Mouse (Mus musculus): ENCODE data around the gene Vezf1. TPM values are rescaled to one million over a fixed set of nuclear protein-coding genes. Genes with fewer than 3 reads are reported as not detected.

Gene Vezf1
- polyA plus RNA-seq, 1 experiment from 2014 or later: 46.5 TPM

- Histone ChIP-seq H3K4me1 (ENCODE audit: control insufficient read depth, insufficient read depth, low read length) (peaks cover 60% of the 10 kb centered on the region), H3K9me3 (ENCODE audit: control insufficient read depth, low read depth, low read length) (no peaks in the 10 kb centered on the region), H3K4me3 (ENCODE audit: low read depth, low read length) (no peak overlapping the region), H3K9ac (replicated peaks; ENCODE audit: low read depth, low read length) (no peak overlapping the region), H3K27me3 (ENCODE audit: control insufficient read depth, insufficient read depth, low read length) (no peaks in the 10 kb centered on the region), H3K27ac (ENCODE audit: low read length) (peak overlapping the region; percentile 88), H3K4me2 (replicated peaks; ENCODE audit: low read depth, low read length) (no peak overlapping the region), H3K36me3 (ENCODE audit: control insufficient read depth, insufficient read depth, low read length) (no peaks in the 10 kb centered on the region)
- ATAC-seq (ENCODE audit: insufficient number of reproducible peaks, insufficient read depth, low FRiP score, low read depth): no peak
- WGBS: 37% methylated on average over 10 of the region's 10 CpGs
Observed at GRCm38 (mm10) chr11:88117356-88118090, 49.4 kb downstream of the Vezf1 start.

DNA sequence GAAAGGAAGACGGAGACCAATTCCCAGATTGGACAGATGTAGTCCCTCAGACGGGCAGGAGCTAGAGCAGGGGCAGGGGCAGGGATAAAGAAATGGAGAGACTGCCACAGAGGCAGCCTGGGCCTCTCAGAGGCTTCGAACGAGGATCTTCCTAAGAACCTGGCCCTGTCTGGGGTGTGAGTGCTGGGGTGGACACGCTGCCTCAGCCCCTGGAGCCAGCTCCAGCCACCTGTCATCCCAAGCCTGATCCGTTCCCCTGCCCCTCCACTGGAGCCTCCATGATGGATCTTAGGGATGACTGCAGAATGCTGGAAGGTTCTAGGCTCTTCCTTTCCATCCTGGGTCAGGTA lies 50.0 kb downstream of the Vezf1 start:
- WGBS: 28% methylated on average over 6 of the region's 6 CpGs
- Histone ChIP-seq H3K4me2 (replicated peaks; ENCODE audit: low read depth, low read length) (0 out of 2 replicates have a peak overlapping the region, but pooled peaks have one; percentile 1), H3K4me1 (ENCODE audit: control insufficient read depth, insufficient read depth, low read length) (peaks cover 60% of the 10 kb centered on the region), H3K9me3 (ENCODE audit: control insufficient read depth, low read depth, low read length) (no peaks in the 10 kb centered on the region), H3K4me3 (ENCODE audit: low read depth, low read length) (no peak overlapping the region), H3K27ac (ENCODE audit: low read length) (peak overlapping the region; percentile 88), H3K27me3 (ENCODE audit: control insufficient read depth, insufficient read depth, low read length) (no peaks in the 10 kb centered on the region), H3K9ac (replicated peaks; ENCODE audit: low read depth, low read length) (no peak overlapping the region), H3K36me3 (ENCODE audit: control insufficient read depth, insufficient read depth, low read length) (no peaks in the 10 kb centered on the region)
- no peak for ATAC-seq (ENCODE audit: insufficient number of reproducible peaks, insufficient read depth, low FRiP score, low read depth)

- WGBS: 9% methylated on average over 8 of the region's 8 CpGs
- Histone ChIP-seq H3K27me3 (ENCODE audit: control insufficient read depth, insufficient read depth, low read length) (no peaks in the 10 kb centered on the region), H3K4me2 (replicated peaks; ENCODE audit: low read depth, low read length) (peak overlapping the region; percentile 1), H3K4me1 (ENCODE audit: control insufficient read depth, insufficient read depth, low read length) (peaks cover 53% of the 10 kb centered on the region), H3K9me3 (ENCODE audit: control insufficient read depth, low read depth, low read length) (no peaks in the 10 kb centered on the region), H3K9ac (replicated peaks; ENCODE audit: low read depth, low read length) (0 out of 2 replicates have a peak overlapping the region, but pooled peaks have one; percentile 6), H3K27ac (ENCODE audit: low read length) (peak overlapping the region; percentile 88), H3K4me3 (ENCODE audit: low read depth, low read length) (no peak overlapping the region), H3K36me3 (ENCODE audit: control insufficient read depth, insufficient read depth, low read length) (no peaks in the 10 kb centered on the region)
- peak; percentile 84 for ATAC-seq (ENCODE audit: insufficient number of reproducible peaks, insufficient read depth, low FRiP score, low read depth)
Observed at GRCm38 (mm10) chr11:88118817-88119642, 51.0 kb downstream of the Vezf1 start.

- 61% methylated on average over 5 of the region's 5 CpGs for WGBS
- Histone ChIP-seq H3K4me1 (ENCODE audit: control insufficient read depth, insufficient read depth, low read length) (peaks cover 33% of the 10 kb centered on the region), H3K9me3 (ENCODE audit: control insufficient read depth, low read depth, low read length) (no peaks in the 10 kb centered on the region), H3K27ac (ENCODE audit: low read length) (peak overlapping the region; percentile 24; the same call in 1 of the 2 replicates), H3K4me3 (ENCODE audit: low read depth, low read length) (no peak overlapping the region), H3K9ac (replicated peaks; ENCODE audit: low read depth, low read length) (no peak overlapping the region), H3K4me2 (replicated peaks; ENCODE audit: low read depth, low read length) (no peak overlapping the region), H3K36me3 (ENCODE audit: control insufficient read depth, insufficient read depth, low read length) (no peaks in the 10 kb centered on the region), H3K27me3 (ENCODE audit: control insufficient read depth, insufficient read depth, low read length) (no peaks in the 10 kb centered on the region)
- no peak for ATAC-seq (ENCODE audit: insufficient number of reproducible peaks, insufficient read depth, low FRiP score, low read depth)
Observed at GRCm38 (mm10) chr11:88122545-88122944, 54.5 kb downstream of the Vezf1 start.

DNA sequence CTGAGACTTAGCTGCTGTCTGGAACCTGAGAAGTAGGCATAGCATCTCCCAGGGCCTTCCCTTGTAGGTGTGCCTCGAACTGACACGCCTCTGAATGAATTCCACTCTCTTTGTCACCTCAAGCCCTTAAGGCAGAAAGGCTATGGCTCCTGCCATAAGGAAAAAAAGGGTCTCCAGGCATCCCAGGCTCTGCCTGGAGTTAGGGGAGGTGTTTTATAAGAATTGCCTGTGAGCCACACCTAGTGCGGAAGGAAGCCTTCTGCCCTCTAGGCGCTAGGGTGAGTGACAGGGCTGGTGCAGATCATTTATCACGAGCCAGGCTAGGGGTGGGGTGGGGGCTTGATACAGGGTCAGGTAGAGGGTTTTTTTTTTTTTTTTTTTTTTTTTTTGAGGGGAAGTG lies 54.9 kb downstream of the Vezf1 start:
- Histone ChIP-seq H3K4me1 (ENCODE audit: control insufficient read depth, insufficient read depth, low read length) (peaks cover 28% of the 10 kb centered on the region), H3K9ac (replicated peaks; ENCODE audit: low read depth, low read length) (no peak overlapping the region), H3K9me3 (ENCODE audit: control insufficient read depth, low read depth, low read length) (no peaks in the 10 kb centered on the region), H3K36me3 (ENCODE audit: control insufficient read depth, insufficient read depth, low read length) (no peaks in the 10 kb centered on the region), H3K27ac (ENCODE audit: low read length) (no peak overlapping the region; the same call in 1 of the 2 replicates), H3K4me2 (replicated peaks; ENCODE audit: low read depth, low read length) (no peak overlapping the region), H3K27me3 (ENCODE audit: control insufficient read depth, insufficient read depth, low read length) (no peaks in the 10 kb centered on the region), H3K4me3 (ENCODE audit: low read depth, low read length) (no peak overlapping the region)
- 65% methylated on average over 5 of the region's 5 CpGs for WGBS
- ATAC-seq (ENCODE audit: insufficient number of reproducible peaks, insufficient read depth, low FRiP score, low read depth): no peak

GRCm38 (mm10) chr11:88123731-88124130 lies 55.7 kb downstream of the Vezf1 start:
- no peak overlapping the region for H3K9ac ChIP-seq (replicated peaks; ENCODE audit: low read depth, low read length)
- H3K4me2 ChIP-seq (replicated peaks; ENCODE audit: low read depth, low read length): no peak overlapping the region
- H3K4me1 ChIP-seq (ENCODE audit: control insufficient read depth, insufficient read depth, low read length): peaks cover 21% of the 10 kb centered on the region
- no peaks in the 10 kb centered on the region for H3K9me3 ChIP-seq (ENCODE audit: control insufficient read depth, low read depth, low read length)
- 17% methylated on average over 6 of the region's 6 CpGs for WGBS
- ATAC-seq (ENCODE audit: insufficient number of reproducible peaks, insufficient read depth, low FRiP score, low read depth): no peak
- no peaks in the 10 kb centered on the region for H3K27me3 ChIP-seq (ENCODE audit: control insufficient read depth, insufficient read depth, low read length)
- H3K36me3 ChIP-seq (ENCODE audit: control insufficient read depth, insufficient read depth, low read length): no peaks in the 10 kb centered on the region
- no peak overlapping the region for H3K4me3 ChIP-seq (ENCODE audit: low read depth, low read length)
- H3K27ac ChIP-seq (ENCODE audit: low read length): peak overlapping the region; percentile 1; the same call in 1 of the 2 replicates

GRCm38 (mm10) chr11:88125483-88125882 lies 57.4 kb downstream of the Vezf1 start:
- H3K9ac ChIP-seq (replicated peaks; ENCODE audit: low read depth, low read length): no peak overlapping the region
- no peak overlapping the region for H3K4me2 ChIP-seq (replicated peaks; ENCODE audit: low read depth, low read length)
- peaks cover 11% of the 10 kb centered on the region; the same call in 1 of the 2 replicates for H3K4me1 ChIP-seq (ENCODE audit: control insufficient read depth, insufficient read depth, low read length)
- H3K36me3 ChIP-seq (ENCODE audit: control insufficient read depth, insufficient read depth, low read length): no peaks in the 10 kb centered on the region
- no peak overlapping the region for H3K4me3 ChIP-seq (ENCODE audit: low read depth, low read length)
- WGBS: 71% methylated on average over 6 of the region's 7 CpGs
- H3K27me3 ChIP-seq (ENCODE audit: control insufficient read depth, insufficient read depth, low read length): no peaks in the 10 kb centered on the region
- ATAC-seq (ENCODE audit: insufficient number of reproducible peaks, insufficient read depth, low FRiP score, low read depth): no peak
- H3K27ac ChIP-seq (ENCODE audit: low read length): no peak overlapping the region
- no peaks in the 10 kb centered on the region for H3K9me3 ChIP-seq (ENCODE audit: control insufficient read depth, low read depth, low read length)

DNA sequence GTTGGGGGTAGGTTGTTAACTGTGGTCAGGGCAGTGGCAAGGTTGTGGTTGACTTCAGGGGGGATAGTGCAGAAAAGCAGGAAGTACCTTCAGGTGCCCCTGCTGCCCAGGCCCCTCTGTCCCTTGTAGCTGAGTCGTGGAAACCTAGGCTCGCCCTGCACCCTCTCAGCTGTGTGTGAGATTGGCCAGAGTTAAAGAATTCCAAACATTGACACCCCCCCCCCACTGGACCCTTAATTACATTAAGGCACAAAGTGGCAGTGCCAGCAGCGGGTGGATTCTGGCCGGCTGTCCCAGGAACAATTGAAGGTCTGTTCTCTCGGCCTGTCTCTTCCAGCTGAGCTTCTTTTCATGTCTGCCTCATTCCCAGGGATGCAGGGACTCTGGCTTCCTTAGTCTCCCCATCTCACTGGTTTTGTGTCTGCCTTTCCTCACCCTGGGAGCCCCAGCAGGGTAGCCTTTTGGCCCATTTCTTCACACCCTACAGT lies 58.3 kb downstream of the Vezf1 start:
- H3K27me3 ChIP-seq (ENCODE audit: control insufficient read depth, insufficient read depth, low read length): no peaks in the 10 kb centered on the region
- WGBS: 45% methylated on average over 5 of the region's 5 CpGs
- ATAC-seq (ENCODE audit: insufficient number of reproducible peaks, insufficient read depth, low FRiP score, low read depth): no peak

More for the DNA sequence above, 58.3 kb downstream of the Vezf1 start:
- H3K27ac ChIP-seq (ENCODE audit: low read length): no peak overlapping the region; the same call in 1 of the 2 replicates
- H3K36me3 ChIP-seq (ENCODE audit: control insufficient read depth, insufficient read depth, low read length): no peaks in the 10 kb centered on the region
- peaks cover 11% of the 10 kb centered on the region; the same call in 1 of the 2 replicates for H3K4me1 ChIP-seq (ENCODE audit: control insufficient read depth, insufficient read depth, low read length)
- H3K9me3 ChIP-seq (ENCODE audit: control insufficient read depth, low read depth, low read length): no peaks in the 10 kb centered on the region
- no peak overlapping the region for H3K4me2 ChIP-seq (replicated peaks; ENCODE audit: low read depth, low read length)
- H3K4me3 ChIP-seq (ENCODE audit: low read depth, low read length): no peak overlapping the region
- H3K9ac ChIP-seq (replicated peaks; ENCODE audit: low read depth, low read length): no peak overlapping the region
